Mouse (Mus musculus) kidney, postnatal 10 days (tissue): ENCODE measurements at regions not wholly inside any gene's neighbourhood (a gene's known extent, or its start where the extent isn't known, plus 50 kb on each side); places are given as distances from the start of the nearest gene placed in this dataset.

Experiments
- DNase-seq: peaks from one replicate; pipeline ENCODE4 v3.0.0; 2021; ENCODE audit warnings: mixed read lengths

GRCm38 (mm10) chr13:98579731-98580130, 57.5 kb downstream of the Tmem174 start:
- DNase-seq, result no peak

DNA sequence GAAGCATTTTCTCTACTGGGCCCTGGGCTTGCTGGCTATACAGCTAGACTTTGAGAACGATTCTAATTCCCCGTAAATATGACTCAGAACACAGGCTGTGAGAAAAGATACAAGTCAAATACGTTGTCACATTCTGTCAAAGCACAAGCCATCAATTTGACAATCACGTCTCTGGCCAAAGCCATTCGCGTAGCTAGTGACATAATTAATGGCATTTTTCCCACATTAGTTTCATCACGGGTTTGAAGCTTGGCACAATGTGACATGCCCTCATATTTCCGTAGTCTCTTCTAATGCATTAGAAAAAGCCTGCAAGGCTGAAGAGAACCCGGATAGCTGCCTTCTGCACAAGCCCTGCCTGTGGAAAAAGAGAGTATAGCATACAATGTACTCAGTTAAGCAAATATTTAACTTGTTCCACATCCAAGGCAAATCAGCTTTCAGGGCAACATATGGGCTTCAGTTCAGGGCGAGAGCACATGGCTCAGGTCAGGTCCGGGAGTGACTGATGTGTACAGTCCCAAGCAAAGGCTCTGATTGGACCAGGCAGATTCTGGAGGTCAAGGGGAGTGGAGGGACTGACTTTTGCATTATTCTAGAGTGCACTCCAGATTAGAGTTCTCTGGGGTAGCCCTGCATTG, 58.7 kb downstream of the Tmem174 start:
- no peak for DNase-seq

DNA sequence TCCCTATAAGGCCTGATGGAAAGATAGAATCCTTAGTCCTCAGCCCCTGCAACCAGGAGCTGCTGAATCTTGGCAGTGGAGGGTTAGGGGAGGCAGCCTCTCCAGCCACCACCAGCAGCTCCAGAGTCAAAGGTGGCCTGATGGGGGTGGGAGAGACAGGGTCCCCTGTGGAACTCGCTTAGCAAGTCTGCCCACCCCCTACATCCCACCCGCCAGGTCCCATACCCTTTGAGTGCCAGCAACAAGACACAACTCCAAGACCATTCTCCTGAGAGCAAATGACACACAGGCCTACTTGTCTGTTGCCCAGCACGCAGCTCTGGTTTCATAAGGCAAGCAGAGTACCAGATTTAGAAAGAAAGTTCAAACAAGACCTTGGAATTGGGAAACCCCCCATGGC, 61.1 kb downstream of the Tmem174 start:
- no peak for DNase-seq

DNA sequence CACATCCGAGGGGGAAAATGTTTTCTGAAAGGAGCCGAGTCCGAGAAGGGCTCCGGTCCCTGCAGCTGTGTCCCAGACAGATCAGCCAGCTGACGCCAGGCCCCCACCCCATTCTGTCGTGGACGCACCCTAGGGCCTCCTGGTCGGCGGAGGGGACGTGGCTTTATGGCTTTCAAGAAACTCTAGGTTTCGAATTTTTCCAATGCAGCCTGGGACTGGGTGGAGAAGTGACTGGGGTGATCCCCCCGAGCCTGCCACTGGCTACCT, 63.2 kb downstream of the Tmem174 start:
- no peak for DNase-seq

DNA sequence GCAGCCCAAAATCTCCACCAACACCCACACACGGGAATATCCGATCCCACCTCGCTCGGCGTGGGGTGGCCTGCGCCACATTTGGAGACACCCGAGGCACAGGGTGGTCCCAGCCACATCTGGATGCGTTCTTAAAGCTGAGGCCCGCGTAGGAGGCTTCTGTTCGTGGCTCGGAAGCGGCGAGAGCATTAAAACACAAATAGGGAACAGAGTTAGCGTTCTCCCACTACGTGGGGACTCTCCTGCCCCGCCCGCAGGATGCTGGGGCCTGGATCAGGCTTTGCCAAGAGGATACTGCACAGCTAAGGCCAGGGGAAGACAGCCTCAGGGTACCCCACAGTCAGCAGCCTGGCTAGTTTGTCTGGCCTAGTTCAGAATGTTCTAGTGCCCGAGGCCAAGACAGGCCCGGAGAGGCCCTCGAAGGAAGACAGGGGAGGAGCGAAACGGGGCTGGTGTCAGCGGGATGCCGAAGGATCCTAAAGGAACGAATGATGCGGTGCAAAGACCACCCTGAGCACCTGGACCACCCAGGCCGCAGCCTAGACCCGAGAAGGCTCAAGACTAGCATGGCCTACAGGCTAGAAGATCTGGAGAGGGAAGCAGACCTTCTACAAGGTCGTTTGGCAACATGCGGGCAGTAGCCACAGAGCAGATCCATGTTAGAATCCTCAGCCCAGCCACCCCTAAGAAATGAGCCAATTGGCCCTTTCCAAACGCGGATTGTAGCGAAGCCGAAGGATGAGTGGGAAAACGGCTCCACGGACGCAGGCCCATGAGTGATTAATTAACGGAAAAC, 63.8 kb downstream of the Tmem174 start:
- DNase-seq, result no peak

- DNase-seq, result peak; percentile 50
These were observed 64.5 kb downstream of the Tmem174 start for GRCm38 (mm10) chr13:98572581-98573260.

- DNase-seq, result no peak
These were observed 65.1 kb downstream of the Tmem174 start for GRCm38 (mm10) chr13:98572011-98572570.

- DNase-seq, result no peak
These were observed 66.2 kb downstream of the Tmem174 start for GRCm38 (mm10) chr13:98571051-98571450.

DNA sequence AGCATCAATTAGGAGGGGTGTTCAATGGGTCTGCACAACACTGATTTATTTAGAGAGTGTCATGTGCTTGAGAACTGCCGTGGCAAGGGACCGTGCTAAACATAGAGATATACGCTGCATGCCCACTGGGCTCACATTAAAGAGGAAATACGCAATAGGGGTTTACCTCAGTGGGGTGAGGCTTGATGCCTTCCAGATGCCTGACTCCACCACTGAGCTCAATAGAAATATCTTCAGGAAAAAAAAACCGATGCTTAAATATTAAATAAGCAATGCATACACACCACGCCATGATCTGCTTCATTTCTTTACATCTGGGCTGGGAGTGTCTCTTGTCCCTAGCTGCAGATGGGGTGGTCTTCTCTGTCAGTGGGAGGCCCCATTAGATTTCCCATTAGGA, 63.9 kb upstream of the Gm10320 start:
- no peak for DNase-seq

DNA sequence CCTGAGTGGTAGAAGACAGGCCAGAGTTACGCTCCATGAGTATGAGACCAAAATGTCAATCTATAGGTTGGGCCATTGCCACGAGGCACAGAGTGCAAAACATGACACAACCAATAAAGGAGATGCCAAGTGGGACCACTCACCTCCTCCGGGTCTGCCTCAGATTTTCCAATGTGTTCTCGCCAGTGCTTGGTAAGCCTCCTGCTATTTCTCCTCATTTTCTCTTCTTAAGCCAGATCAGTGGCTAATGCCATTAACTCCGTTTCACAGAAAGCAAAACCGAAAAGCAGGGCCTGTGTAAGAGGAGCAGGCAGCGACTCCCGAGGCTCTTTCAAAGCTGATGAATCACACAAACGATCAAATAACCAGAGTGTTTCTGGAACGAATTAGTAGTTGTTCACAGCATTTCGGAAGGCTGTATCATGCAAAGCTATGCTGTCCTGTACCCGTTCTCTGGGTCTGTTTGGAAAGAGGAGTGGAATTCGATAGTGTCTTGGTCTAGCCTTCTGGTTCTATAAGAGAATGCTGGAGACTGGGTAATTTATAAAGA, 59.7 kb upstream of the Gm10320 start:
- DNase-seq, result no peak

GRCm38 (mm10) chr13:98547223-98547622, 55.4 kb upstream of the Gm10320 start:
- no peak for DNase-seq

GRCm38 (mm10) chr13:98546116-98546515, 54.3 kb upstream of the Gm10320 start:
- DNase-seq, result no peak

DNA sequence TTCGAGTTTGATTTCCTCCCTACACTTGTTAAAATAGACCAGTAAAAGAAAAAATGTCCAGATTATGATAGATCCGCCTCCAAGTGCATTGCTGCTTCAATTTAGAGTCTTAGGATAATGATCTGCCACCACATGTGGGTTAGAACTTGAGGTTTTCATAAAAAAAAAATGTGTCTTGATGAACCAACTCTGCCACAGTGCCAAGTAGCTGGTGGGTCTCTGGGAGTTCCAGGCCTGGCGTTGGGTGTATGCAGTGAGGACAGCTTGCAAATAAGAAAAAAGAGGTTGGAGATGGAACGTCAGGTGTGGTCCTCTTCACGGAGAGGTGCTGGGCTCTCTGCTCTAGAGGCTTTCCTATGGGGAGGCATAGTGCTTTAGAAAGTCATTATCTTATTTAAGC, 53.6 kb upstream of the Gm10320 start:
- no peak for DNase-seq

GRCm38 (mm10) chr13:98544051-98544450, 52.2 kb upstream of the Gm10320 start:
- DNase-seq, result no peak
